Mouse (Mus musculus) embryonic facial prominence, embryonic 10.5 days (tissue): Measurements from ENCODE around the gene Irf2bp2. TPM values are rescaled to one million over a fixed set of nuclear protein-coding genes. Genes with fewer than 3 reads are reported as not detected.

ENCODE experiments used
- polyA plus RNA-seq: library from polyadenylated mRNA; unstranded; fragments of >200 nt; fragmentation: Nextera tagmentation; extraction: Ambion mirVana; gene quantifications from 2 replicates; pipeline ENCODE4 v1.2.1, GENCODE M21; 2016

Gene Irf2bp2
- polyA plus RNA-seq, 1 experiment from 2014 or later, result 5.4 TPM

Other genes with a start within 250 kb of the Irf2bp2 start
- gene Coa6, start 171.5 kb downstream of the Irf2bp2 start, polyA plus RNA-seq, result 43.8 and 46.8 TPM in 2 replicates
- 2.7 and 2.8 TPM in 2 replicates for gene Tarbp1, start 118.9 kb downstream of the Irf2bp2 start, polyA plus RNA-seq